In the genomic region with DNA sequence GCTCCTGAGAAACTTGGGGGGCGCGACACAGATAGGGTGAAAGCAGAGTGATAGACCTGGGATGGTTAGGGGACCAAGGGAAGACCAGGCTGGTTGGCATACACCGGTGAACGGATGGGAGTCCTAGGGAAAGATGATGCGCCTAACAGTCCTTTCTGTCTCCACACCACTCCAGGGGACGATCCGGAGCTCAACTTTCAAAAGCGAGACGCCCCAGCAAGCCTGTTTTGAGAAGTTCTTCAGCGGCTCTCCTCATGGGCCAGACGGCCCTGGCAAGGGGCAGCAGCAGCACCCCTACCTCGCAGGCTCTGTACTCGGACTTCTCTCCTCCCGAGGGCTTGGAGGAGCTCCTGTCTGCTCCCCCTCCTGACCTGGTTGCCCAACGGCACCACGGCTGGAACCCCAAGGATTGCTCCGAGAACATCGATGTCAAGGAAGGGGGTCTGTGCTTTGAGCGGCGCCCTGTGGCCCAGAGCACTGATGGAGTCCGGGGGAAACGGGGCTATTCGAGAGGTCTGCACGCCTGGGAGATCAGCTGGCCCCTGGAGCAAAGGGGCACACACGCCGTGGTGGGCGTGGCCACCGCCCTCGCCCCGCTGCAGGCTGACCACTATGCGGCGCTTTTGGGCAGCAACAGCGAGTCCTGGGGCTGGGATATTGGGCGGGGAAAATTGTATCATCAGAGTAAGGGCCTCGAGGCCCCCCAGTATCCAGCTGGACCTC, we compare ENCODE assay signal across 8 mouse cellular contexts. TPM values are rescaled to one million over a fixed set of nuclear protein-coding genes. Genes with fewer than 3 reads are reported as not detected.
DNase-seq lines count a peak whose midpoint lies in the region; ATAC-seq and TF ChIP-seq lines count a peak whose summit lies in the region.

No protein-coding gene starts in this region.

- H3K4me3 ChIP-seq in forebrain, postnatal 0 days (ENCODE audit: low read depth, low read length) = peak overlapping the region; percentile 41
- peak overlapping the region; percentile 54 for H3K4me3 ChIP-seq in hindbrain, embryonic 11.5 days (ENCODE audit: low read depth, low read length)
- H3K4me3 ChIP-seq in macrophage (ENCODE audit: inconsistent target) = peak overlapping the region; percentile 98

- peak overlapping the region; percentile 58 for H3K4me2 ChIP-seq in forebrain, postnatal 0 days (ENCODE audit: low read depth)
- peak overlapping the region; percentile 98 for H3K4me2 ChIP-seq in hindbrain, embryonic 11.5 days (replicated peaks; ENCODE audit: low read depth, low read length)

- H3K27me3 ChIP-seq in Patski = no peaks in the 10 kb centered on the region
- H3K27me3 ChIP-seq in forebrain, postnatal 0 days (ENCODE audit: insufficient read depth, low read length) = no peaks in the 10 kb centered on the region
- H3K27me3 ChIP-seq in hindbrain, embryonic 11.5 days (ENCODE audit: control insufficient read depth, insufficient read depth, low read length) = no peaks in the 10 kb centered on the region

- H3K9ac ChIP-seq in forebrain, postnatal 0 days = peak overlapping the region; percentile 50
- H3K9ac ChIP-seq in hindbrain, embryonic 11.5 days (ENCODE audit: low read depth, low read length) = peak overlapping the region; percentile 76

- peaks cover 22% of the 10 kb centered on the region for H3K4me1 ChIP-seq in forebrain, postnatal 0 days (ENCODE audit: insufficient read depth)
- H3K4me1 ChIP-seq in hindbrain, embryonic 11.5 days (replicated peaks; ENCODE audit: control insufficient read depth, insufficient read depth, low read length) = peaks cover 16% of the 10 kb centered on the region

- POLR2A ChIA-PET in Patski (lab: Charles Lee) = interaction anchor here (0.7 to 6.4 kb wide), 7 partner anchors 13 to 64 kb away, joined by 3 to 27 read pairs (median 4); a partner anchor contains a TSS

- TF ChIP-seq CTCF in Patski (IDR thresholded peaks at IDR 0.05) = no peak
- peak; percentile 74 for TF ChIP-seq CTCF in forebrain, postnatal 0 days (IDR thresholded peaks at IDR 0.05; ENCODE audit: low read depth)

- CTCF ChIA-PET in Patski (lab: Charles Lee) = interaction anchor here (0.8 to 1.8 kb wide), 6 partner anchors 11 to 66 kb away, joined by 3 to 4 read pairs (median 4); no protein-coding TSS in a partner anchor

- peak overlapping the region; percentile 59; the same call in 1 of the 2 replicates for H3K27ac ChIP-seq in forebrain, postnatal 0 days (ENCODE audit: low read depth, low read length)
- H3K27ac ChIP-seq in hindbrain, embryonic 11.5 days (ENCODE audit: low read depth, low read length) = peak overlapping the region; percentile 78
- H3K27ac ChIP-seq in macrophage = peak overlapping the region; percentile 95

- H3K36me3 ChIP-seq in forebrain, postnatal 0 days (ENCODE audit: insufficient read depth) = peaks cover 13% of the 10 kb centered on the region
- no peaks in the 10 kb centered on the region for H3K36me3 ChIP-seq in hindbrain, embryonic 11.5 days (ENCODE audit: control insufficient read depth, insufficient read depth, low read length)
- peaks cover 12% of the 10 kb centered on the region; the same call in 1 of the 2 replicates for H3K36me3 ChIP-seq in macrophage (ENCODE audit: inconsistent target)

- peak; percentile 24 for ATAC-seq in Patski
- peak; percentile 12; the same call in 1 of the 2 replicates for ATAC-seq in forebrain, postnatal 0 days
- peak; percentile 15 for ATAC-seq in hindbrain, embryonic 11.5 days (ENCODE audit: low FRiP score)

- peaks cover 53% of the 10 kb centered on the region for H3K79me2 ChIP-seq in macrophage (ENCODE audit: inconsistent target)

- in situ Hi-C loops in Patski (cut with MboI; ENCODE audit: low pct_unique_long_range_greater_than_20kb) = no loop called here

- 1% methylated on average over 35 of the region's 35 CpGs for WGBS in forebrain, postnatal 0 days
- WGBS in hindbrain, embryonic 11.5 days = 0% methylated on average over 35 of the region's 35 CpGs
- under 1% methylated on average over 35 of the region's 35 CpGs for WGBS in macrophage (ENCODE audit: missing documents)

- no peak for DNase-seq in Patski (ENCODE audit: low read depth, low spot score)
- peak; percentile 86 for DNase-seq in cerebellum, adult 8-10 months
- peak; percentile 70 for DNase-seq in forebrain, postnatal 0 days
- peak; percentile 88 for DNase-seq in hindbrain, embryonic 11.5 days (ENCODE audit: low spot score)
- peak; percentile 64 to 67 for DNase-seq in layer of hippocampus, postnatal 36 days
- peak; percentile 92 for DNase-seq in retina, postnatal 1 day
- DNase-seq in urinary bladder, postnatal 14 days (ENCODE audit: low spot score) = peak; percentile 85

- H3K9me3 ChIP-seq in forebrain, postnatal 0 days (ENCODE audit: low read length) = no peaks in the 10 kb centered on the region
- no peaks in the 10 kb centered on the region for H3K9me3 ChIP-seq in hindbrain, embryonic 11.5 days (ENCODE audit: control insufficient read depth, low read length)

RNA-seq across cellular contexts. Expression of a gene that starts 0.8 kb away (rescaled TPM):
- polyA plus RNA-seq in Patski (2021) (23.6 TPM), macrophage (2018) (24.2 to 48.9 TPM (median 43.2 TPM) in 3 replicates)
- total RNA-seq in forebrain, postnatal 0 days (2014; rRNA removed) = 4.3 and 6.0 TPM in 2 replicates
- 6.8 and 7.0 TPM in 2 replicates for polyA plus RNA-seq in forebrain, postnatal 0 days (2015; fragmentation: Nextera tagmentation; extraction: Ambion mirVana)
- 4.8 and 6.7 TPM in 2 replicates for polyA plus RNA-seq in hindbrain, embryonic 11.5 days (2014; fragmentation: Nextera tagmentation; extraction: Ambion mirVana)
- total RNA-seq in layer of hippocampus, postnatal 36 days (2021) = 1 to 10 TPM; 2.9 to 3.1 TPM
- total RNA-seq in macrophage (2018; cell fraction: chromatin; rRNA removed) = 10 to 100 TPM in 16 of 26 experiments, 1 to 10 TPM in 10; 3.8 to 57.7 (median 13.4) TPM
- total RNA-seq in macrophage (2018; cell fraction: cytosol; rRNA removed) = 10 to 100 TPM; 13.6 to 65.5 (median 43.0) TPM
- 10 to 100 TPM in 24 of 26 experiments, 1 to 10 TPM in 2; 7.9 to 47.7 (median 21.7) TPM for total RNA-seq in macrophage (2018; cell fraction: nucleus; rRNA removed)

RNA-seq across cellular contexts. Expression of a gene that starts 4.9 kb away (rescaled TPM):
- polyA plus RNA-seq in Patski (2021) (1,211 TPM), macrophage (2018) (195 to 347 TPM (median 203 TPM) in 3 replicates)
- 332 and 338 TPM in 2 replicates for total RNA-seq in forebrain, postnatal 0 days (2014; rRNA removed)
- 354 and 367 TPM in 2 replicates for polyA plus RNA-seq in forebrain, postnatal 0 days (2015; fragmentation: Nextera tagmentation; extraction: Ambion mirVana)
- 618 and 653 TPM in 2 replicates for polyA plus RNA-seq in hindbrain, embryonic 11.5 days (2014; fragmentation: Nextera tagmentation; extraction: Ambion mirVana)
- 100 to 1,000 TPM; 731 to 778 TPM for total RNA-seq in layer of hippocampus, postnatal 36 days (2021)
- 100 to 1,000 TPM in 1 of 26 experiments, 10 to 100 TPM in 25; 11.1 to 110 (median 37.3) TPM for total RNA-seq in macrophage (2018; cell fraction: chromatin; rRNA removed)
- 100 to 1,000 TPM; 189 to 306 (median 240) TPM for total RNA-seq in macrophage (2018; cell fraction: cytosol; rRNA removed)
- total RNA-seq in macrophage (2018; cell fraction: nucleus; rRNA removed) = 100 to 1,000 TPM in 2 of 26 experiments, 10 to 100 TPM in 24; 37.9 to 113 (median 59.9) TPM

RNA-seq across cellular contexts. Expression of a gene that starts 20.1 kb away (rescaled TPM):
- 130 TPM for polyA plus RNA-seq in Patski (2021)
- total RNA-seq in forebrain, postnatal 0 days (2014; rRNA removed) = 215 and 224 TPM in 2 replicates
- polyA plus RNA-seq in forebrain, postnatal 0 days (2015; fragmentation: Nextera tagmentation; extraction: Ambion mirVana) = 173 and 191 TPM in 2 replicates
- 127 and 134 TPM in 2 replicates for polyA plus RNA-seq in hindbrain, embryonic 11.5 days (2014; fragmentation: Nextera tagmentation; extraction: Ambion mirVana)
- total RNA-seq in layer of hippocampus, postnatal 36 days (2021) = 100 to 1,000 TPM; 174 to 188 TPM
- total RNA-seq in macrophage (2018; cell fraction: chromatin; rRNA removed) = 100 to 1,000 TPM in 20 of 26 experiments, 10 to 100 TPM in 6; 66.7 to 281 (median 189) TPM
- total RNA-seq in macrophage (2018; cell fraction: cytosol; rRNA removed) = 10 to 100 TPM; 48.4 to 91.4 (median 73.8) TPM
- total RNA-seq in macrophage (2018; cell fraction: nucleus; rRNA removed) = 100 to 1,000 TPM in 14 of 26 experiments, 10 to 100 TPM in 12; 56.7 to 205 (median 107) TPM
- polyA plus RNA-seq in macrophage (2018) = 61.4 to 91.7 TPM (median 71.1 TPM) in 3 replicates

RNA-seq across cellular contexts. Expression of a gene that starts 20.1 kb away (rescaled TPM):
- 66.3 TPM for polyA plus RNA-seq in Patski (2021)
- total RNA-seq in forebrain, postnatal 0 days (2014; rRNA removed) = 13.5 and 20.7 TPM in 2 replicates
- polyA plus RNA-seq in forebrain, postnatal 0 days (2015; fragmentation: Nextera tagmentation; extraction: Ambion mirVana) = 28.5 and 30.5 TPM in 2 replicates
- polyA plus RNA-seq in hindbrain, embryonic 11.5 days (2014; fragmentation: Nextera tagmentation; extraction: Ambion mirVana) = 185 and 193 TPM in 2 replicates
- 1 to 10 TPM in 1 of 2 experiments, under 1 TPM in 1; 0.38 to 1.2 TPM for total RNA-seq in layer of hippocampus, postnatal 36 days (2021)
- 10 to 100 TPM in 2 of 26 experiments, 1 to 10 TPM in 18, under 1 TPM in 6; 0.40 to 17.0 (median 2.5) TPM for total RNA-seq in macrophage (2018; cell fraction: chromatin; rRNA removed)
- total RNA-seq in macrophage (2018; cell fraction: cytosol; rRNA removed) = 10 to 100 TPM in 2 of 26 experiments, 1 to 10 TPM in 24; 1.4 to 11.8 (median 3.6) TPM
- total RNA-seq in macrophage (2018; cell fraction: nucleus; rRNA removed) = 10 to 100 TPM in 1 of 26 experiments, 1 to 10 TPM in 23, under 1 TPM in 2; 0.63 to 19.1 (median 3.1) TPM
- polyA plus RNA-seq in macrophage (2018) = 3.2 to 22.0 TPM (median 8.6 TPM) in 3 replicates

RNA-seq across cellular contexts. Expression of a gene that starts 29.7 kb away (rescaled TPM):
- not detected for polyA plus RNA-seq in Patski (2021)
- total RNA-seq in forebrain, postnatal 0 days (2014; rRNA removed) = 13.7 and 13.8 TPM in 2 replicates
- 9.6 and 14.7 TPM in 2 replicates for polyA plus RNA-seq in forebrain, postnatal 0 days (2015; fragmentation: Nextera tagmentation; extraction: Ambion mirVana)
- polyA plus RNA-seq in hindbrain, embryonic 11.5 days (2014; fragmentation: Nextera tagmentation; extraction: Ambion mirVana) = 4.1 and 4.7 TPM in 2 replicates
- 1 to 10 TPM in 1 of 2 experiments, under 1 TPM in 1; 1.00 to 3.5 TPM for total RNA-seq in layer of hippocampus, postnatal 36 days (2021)
- total RNA-seq in macrophage (2018; cell fraction: chromatin; rRNA removed) = not detected
- total RNA-seq in macrophage (2018; cell fraction: cytosol; rRNA removed) = not detected
- total RNA-seq in macrophage (2018; cell fraction: nucleus; rRNA removed) = under 1 TPM in 1 of 26 experiments, not detected in 25; 0.48 TPM
- polyA plus RNA-seq in macrophage (2018) = not detected in 3 replicates

Comparison
In these comparisons a context has a peak if more than half of its experiments do, and no peak if none do; other contexts are left out.
1. H3K4me3 ChIP-seq: peak in every context shown above with its lines; median percentile 98 in macrophage; 54 in hindbrain, embryonic 11.5 days; 41 in forebrain, postnatal 0 days.